Mouse (Mus musculus): ENCODE data around the gene Mrps25.

Gene Mrps25

DNA sequence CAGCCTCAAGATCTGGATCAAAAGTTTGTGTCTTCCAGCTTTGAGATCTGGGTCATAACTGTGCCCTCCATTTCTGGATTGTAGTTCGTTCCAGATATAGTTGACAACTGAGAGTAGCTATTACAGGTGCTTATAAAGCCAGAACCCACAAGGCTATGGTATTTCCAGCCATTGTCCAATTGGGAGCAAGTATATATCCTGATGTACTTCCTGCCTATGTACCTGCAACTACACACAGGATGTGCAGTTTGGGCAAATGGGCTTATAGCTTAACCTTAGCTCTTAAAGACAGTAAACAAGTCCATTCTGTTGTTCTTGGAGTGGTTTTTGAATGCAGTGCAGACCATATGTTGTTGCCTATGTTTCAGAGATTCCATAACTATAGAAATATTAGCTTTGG lies 52.4 kb downstream of the Mrps25 start:
- no peak for DNase-seq (ENCODE audit: low read depth in 2 of 2, low spot score in 2 of 2)

DNA sequence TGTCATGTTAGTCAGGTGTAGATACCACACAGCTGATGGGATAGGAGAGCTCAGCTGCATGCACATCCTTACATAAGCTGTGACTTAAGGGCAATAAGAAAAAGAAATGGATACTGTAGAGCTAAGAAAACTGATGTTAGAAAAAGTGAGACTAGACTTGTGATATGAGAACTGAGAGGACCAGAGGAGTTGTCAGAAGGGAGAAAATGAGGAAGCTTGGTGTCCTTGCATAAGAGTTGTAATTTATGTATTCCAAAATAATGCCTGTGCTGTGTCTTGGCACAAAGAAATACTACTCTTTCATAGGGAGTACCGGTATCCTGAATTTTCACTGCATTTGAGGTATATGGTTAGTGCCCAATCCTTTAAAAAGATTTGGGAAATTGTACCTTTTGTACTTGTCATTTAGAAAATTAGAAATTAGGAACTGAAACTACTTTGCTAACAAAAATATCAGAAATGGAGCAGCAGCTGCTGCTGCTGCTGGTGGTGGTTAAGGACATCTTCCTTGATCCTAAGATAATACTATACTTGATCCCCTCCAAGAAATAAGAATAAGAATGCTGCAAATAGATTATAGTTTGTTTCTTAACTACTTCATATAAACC lies 56.9 kb downstream of the Mrps25 start:
- DNase-seq (ENCODE audit: low read depth in 2 of 2, low spot score in 2 of 2): no peak

DNA sequence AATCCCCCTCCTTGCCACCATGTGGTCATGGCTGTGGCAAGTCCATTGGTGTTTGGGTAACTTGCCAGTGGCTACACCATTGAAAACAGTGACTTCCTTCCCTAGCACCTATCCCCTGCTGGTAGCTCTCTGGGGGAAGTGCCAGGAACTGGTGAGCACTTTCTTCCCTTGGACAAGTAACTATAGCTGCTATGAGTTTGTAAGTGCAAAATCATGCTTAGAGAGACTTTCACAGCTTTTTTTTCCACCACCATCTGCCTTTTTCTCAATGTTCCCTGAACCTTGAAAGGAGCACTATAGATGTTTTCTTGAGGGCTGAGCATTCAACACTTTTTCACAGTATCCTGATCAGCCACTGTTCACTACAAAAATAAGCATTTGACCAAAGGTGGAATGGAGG lies 59.3 kb downstream of the Mrps25 start:
- DNase-seq (ENCODE audit: low read depth in 2 of 2, low spot score in 2 of 2): no peak

All from CD8-positive naive resting alpha-beta T cell, adult 2 months (primary cell).